ENCODE assay signal across 8 mouse cellular contexts in the genomic region with DNA sequence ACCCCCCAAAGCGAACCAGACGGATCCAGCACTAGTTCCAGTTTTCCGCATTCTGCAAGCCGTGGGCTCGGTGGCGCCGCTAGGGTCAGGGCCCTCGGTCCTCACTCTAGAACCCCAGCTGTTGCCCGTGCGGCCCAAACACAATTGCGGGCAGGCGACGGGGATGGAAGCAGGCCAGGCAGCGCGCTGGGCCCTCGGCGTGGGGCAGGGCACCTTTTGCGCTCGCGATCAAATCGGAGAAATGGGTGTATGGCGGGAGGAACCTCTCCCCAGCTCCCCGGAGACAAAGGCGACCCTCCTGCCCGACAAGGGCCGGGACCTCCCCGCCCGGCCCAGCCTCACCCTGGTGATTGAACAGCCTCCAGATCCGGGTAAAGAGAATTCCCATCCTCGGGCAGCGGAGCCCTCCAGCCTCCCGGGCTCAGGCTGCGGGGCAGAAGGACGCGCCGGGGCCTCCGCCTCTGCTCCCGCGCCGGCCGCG. TPM values are rescaled to one million over a fixed set of nuclear protein-coding genes. Genes with fewer than 3 reads are reported as not detected.
A peak's percentile ranks its signal among the peaks of the same experiment; 100 is the strongest.
DNase-seq lines count a peak whose midpoint lies in the region; ATAC-seq and TF ChIP-seq lines count a peak whose summit lies in the region.

No protein-coding gene starts in this region.

- H3K4me1 ChIP-seq in forebrain, embryonic 16.5 days (replicated peaks; ENCODE audit: control insufficient read depth, insufficient read depth, low read length) = peaks cover 20% of the 10 kb centered on the region
- H3K4me1 ChIP-seq in kidney, postnatal 0 days (replicated peaks; ENCODE audit: insufficient read depth, low read length) = peaks cover 9% of the 10 kb centered on the region

- no peaks in the 10 kb centered on the region for H3K9me3 ChIP-seq in forebrain, embryonic 16.5 days (ENCODE audit: control insufficient read depth, low read length)
- H3K9me3 ChIP-seq in kidney, postnatal 0 days (replicated peaks; ENCODE audit: low read length) = no peaks in the 10 kb centered on the region

- peak overlapping the region; percentile 58 for H3K4me3 ChIP-seq in forebrain, embryonic 16.5 days (replicated peaks; ENCODE audit: low read length)
- peak overlapping the region; percentile 99 for H3K4me3 ChIP-seq in kidney, postnatal 0 days (replicated peaks; ENCODE audit: low read depth, low read length)

- peak overlapping the region; percentile 96 for H3K9ac ChIP-seq in forebrain, embryonic 16.5 days (replicated peaks; ENCODE audit: low read depth, low read length)
- peak overlapping the region; percentile 97 for H3K9ac ChIP-seq in kidney, postnatal 0 days (ENCODE audit: low read depth, low read length)

- H3K27me3 ChIP-seq in forebrain, embryonic 16.5 days (replicated peaks; ENCODE audit: control insufficient read depth, insufficient read depth, low read length) = no peaks in the 10 kb centered on the region
- no peaks in the 10 kb centered on the region for H3K27me3 ChIP-seq in kidney, postnatal 0 days (ENCODE audit: insufficient read depth, low read length)

- peak overlapping the region; percentile 71 for H3K4me2 ChIP-seq in forebrain, embryonic 16.5 days (ENCODE audit: low read length)
- peak overlapping the region; percentile 72 for H3K4me2 ChIP-seq in kidney, postnatal 0 days (ENCODE audit: low read length)

- peak; percentile 72 for ATAC-seq in forebrain, embryonic 16.5 days
- ATAC-seq in kidney, postnatal 0 days (replicated peaks; ENCODE audit: low FRiP score, low read depth) = peak; percentile 77

- DNase-seq in right cerebral cortex, postnatal 10 days (ENCODE audit: low spot score in 2 of 2) = peak; percentile 63 to 66
- no peak for DNase-seq in right cerebral cortex, adult 2 months (ENCODE audit: low spot score in 2 of 2)
- peak; percentile 49 for DNase-seq in adrenal gland, postnatal 25 days
- peak; percentile 46 for DNase-seq in kidney, postnatal 0 days (ENCODE audit: low spot score)
- peak; percentile 52 for DNase-seq in lung, postnatal 14 days
- peak; percentile 16 for DNase-seq in retina, postnatal 7 days (ENCODE audit: low read depth, low spot score)
- DNase-seq in thymus, postnatal 14 days = no peak

- H3K36me3 ChIP-seq in forebrain, embryonic 16.5 days (ENCODE audit: control insufficient read depth, insufficient read depth) = no peaks in the 10 kb centered on the region
- no peaks in the 10 kb centered on the region for H3K36me3 ChIP-seq in kidney, postnatal 0 days (ENCODE audit: insufficient read depth, low read length)

- TF ChIP-seq CTCF in kidney, postnatal 0 days (IDR thresholded peaks at IDR 0.05; ENCODE audit: low read depth) = no peak

- WGBS in forebrain, embryonic 16.5 days = under 1% methylated on average over 42 of the region's 42 CpGs
- under 1% methylated on average over 42 of the region's 42 CpGs for WGBS in kidney, postnatal 0 days

- peak overlapping the region; percentile 89 for H3K27ac ChIP-seq in forebrain, embryonic 16.5 days (ENCODE audit: low read length)
- peak overlapping the region; percentile 88 for H3K27ac ChIP-seq in kidney, postnatal 0 days

RNA-seq across cellular contexts. Expression of a gene that starts 0.4 kb away (rescaled TPM):
- 51.8 and 52.7 TPM in 2 replicates for total RNA-seq in adrenal gland, postnatal 25 days (2021)
- polyA plus RNA-seq in forebrain, embryonic 16.5 days (2015; fragmentation: Nextera tagmentation; extraction: Ambion mirVana) = 50.6 and 56.9 TPM in 2 replicates
- polyA plus RNA-seq in kidney, postnatal 0 days (2015; fragmentation: Nextera tagmentation; extraction: Ambion mirVana) = 32.1 and 33.2 TPM in 2 replicates

RNA-seq across cellular contexts. Expression of a gene that starts 46.0 kb away (rescaled TPM):
- total RNA-seq in adrenal gland, postnatal 25 days (2021) = 4.1 and 8.5 TPM in 2 replicates
- polyA plus RNA-seq in forebrain, embryonic 16.5 days (2015; fragmentation: Nextera tagmentation; extraction: Ambion mirVana) = 6.4 and 10.5 TPM in 2 replicates
- 0.74 and 0.75 TPM in 2 replicates for polyA plus RNA-seq in kidney, postnatal 0 days (2015; fragmentation: Nextera tagmentation; extraction: Ambion mirVana)

Comparison
In these comparisons a context has a peak if more than half of its experiments do, and no peak if none do; other contexts are left out.
1. DNase-seq: peak in right cerebral cortex, postnatal 10 days (2 of 2), adrenal gland, postnatal 25 days (single experiment), kidney, postnatal 0 days (single experiment), lung, postnatal 14 days (single experiment) and retina, postnatal 7 days (single experiment); none in right cerebral cortex, adult 2 months (0 of 2) and thymus, postnatal 14 days (single experiment).